Mouse (Mus musculus) forebrain, postnatal 0 days (tissue): Measurements from ENCODE around the gene Zdhhc7. TPM values are rescaled to one million over a fixed set of nuclear protein-coding genes. Genes with fewer than 3 reads are reported as not detected.

Experiments
- ATAC-seq: fragments of 200-750 bp; cut with Nextera tagmentation; 2 replicates; pipeline ENCODE4 v1.8.0; 2017; ENCODE audit warnings: mild to moderate bottlenecking, moderate library complexity
- DNase-seq: peaks from one replicate; pipeline ENCODE4 v3.0.0-alpha.2; 2015
- H3K27ac ChIP-seq: fragments of 300-500 bp; sonication (generic); 2 replicates; pipeline ENCODE4 v1.5.1; 2014; ENCODE audit warnings: low read depth, mild to moderate bottlenecking, antibody characterized with exemption, low read length, moderate library complexity, mixed read lengths
- H3K27me3 ChIP-seq: fragments of 300-500 bp; sonication (generic); 2 replicates; pipeline ENCODE4 v1.6.1; 2014; ENCODE audit warnings: mild to moderate bottlenecking, low read length, mixed read lengths; ENCODE audit not compliant: insufficient read depth
- H3K36me3 ChIP-seq: fragments of 300-500 bp; sonication (generic); 2 replicates; pipeline ENCODE4 v1.6.1; 2014; ENCODE audit warnings: mild to moderate bottlenecking, moderate library complexity; ENCODE audit not compliant: insufficient read depth
- H3K4me1 ChIP-seq: fragments of 300-500 bp; sonication (generic); 2 replicates; pipeline ENCODE4 v1.6.1; 2014; ENCODE audit warnings: antibody characterized with exemption; ENCODE audit not compliant: insufficient read depth
- H3K4me2 ChIP-seq: fragments of 300-500 bp; sonication (generic); 2 replicates; pipeline ENCODE4 v1.6.1; 2014; ENCODE audit warnings: low read depth, mild to moderate bottlenecking, moderate library complexity
- H3K4me3 ChIP-seq: fragments of 300-500 bp; sonication (generic); 2 replicates; pipeline ENCODE4 v1.5.1; 2014; ENCODE audit warnings: low read depth, low read length, mixed read lengths
- H3K9ac ChIP-seq: fragments of 300-500 bp; sonication (generic); 2 replicates; pipeline ENCODE4 v1.6.1; 2014; ENCODE audit warnings: mild to moderate bottlenecking
- H3K9me3 ChIP-seq: fragments of 300-500 bp; sonication (generic); 2 replicates; pipeline ENCODE4 v1.6.1; 2016; ENCODE audit warnings: low read length
- CTCF ChIP-seq: sonication (generic); IDR thresholded peaks from 2 replicates; pipeline ENCODE4 v1.5.1; 2016; ENCODE audit warnings: antibody characterized with exemption, control low read depth, low read depth
- WGBS: fragments of 180-500 bp; shearing (Covaris S2); extraction: QIAGEN DNeasy Blood & Tissue Kit; methylation state at CpG from one replicate; pipeline ENCODE4 v1.1.7; 2014; 5-methylcytosine and 5-hydroxymethylcytosine counted together
- polyA plus RNA-seq: library from polyadenylated mRNA; unstranded; fragments of >200 nt; fragmentation: Nextera tagmentation; extraction: Ambion mirVana; gene quantifications from 2 replicates; pipeline ENCODE4 v1.2.1, GENCODE M21; 2015
- total RNA-seq: library from RNA; depleted of rRNA; stranded (reverse); fragments of >200 nt; gene quantifications from 2 replicates; pipeline ENCODE4 v1.2.3, GENCODE M21; 2014

Zdhhc7 gene
- total and polyA plus RNA-seq, 2 experiments from 2014 or later, result 25.3 to 37.6 TPM

- Histone ChIP-seq H3K4me3 (no peak overlapping the region), H3K36me3 (no peaks in the 10 kb centered on the region), H3K27ac (no peak overlapping the region), H3K9ac (no peak overlapping the region), H3K4me2 (no peak overlapping the region), H3K9me3 (no peaks in the 10 kb centered on the region), H3K4me1 (peaks cover 12% of the 10 kb centered on the region), H3K27me3 (no peaks in the 10 kb centered on the region)
- 70% methylated on average over 9 of the region's 9 CpGs for WGBS
- ATAC-seq, result no peak
- no peak for DNase-seq
- TF ChIP-seq CTCF, result no peak
These were observed 3.5 kb upstream of the Zdhhc7 start for GRCm38 (mm10) chr8:120104721-120105272.

GRCm38 (mm10) chr8:120103916-120104315 lies 2.6 kb upstream of the Zdhhc7 start:
- DNase-seq (no peak), ATAC-seq (no peak)
- no peaks in the 10 kb centered on the region for H3K36me3 ChIP-seq
- no peak overlapping the region for H3K4me3 ChIP-seq
- TF ChIP-seq CTCF, result no peak
- 85% methylated on average over 9 of the region's 9 CpGs for WGBS
- H3K4me1 ChIP-seq, result peaks cover 12% of the 10 kb centered on the region
- no peak overlapping the region for H3K27ac ChIP-seq
- no peaks in the 10 kb centered on the region for H3K27me3 ChIP-seq
- no peak overlapping the region for H3K9ac ChIP-seq
- no peaks in the 10 kb centered on the region for H3K9me3 ChIP-seq
- no peak overlapping the region for H3K4me2 ChIP-seq

- H3K27ac ChIP-seq, result peak overlapping the region; percentile 94
- H3K9ac ChIP-seq, result peak overlapping the region; percentile 89
- ATAC-seq (no peak), DNase-seq (no peak)
- WGBS, result 5% methylated on average over 25 of the region's 25 CpGs
- TF ChIP-seq CTCF, result no peak
- H3K4me2 ChIP-seq, result peak overlapping the region; percentile 97
- H3K4me3 ChIP-seq, result peak overlapping the region; percentile 84
- H3K27me3 ChIP-seq, result no peaks in the 10 kb centered on the region
- peaks cover 12% of the 10 kb centered on the region for H3K4me1 ChIP-seq
- H3K9me3 ChIP-seq, result no peaks in the 10 kb centered on the region
- H3K36me3 ChIP-seq, result no peaks in the 10 kb centered on the region
These were observed 754 bp downstream of the Zdhhc7 start for GRCm38 (mm10) chr8:120100388-120101067.

GRCm38 (mm10) chr8:120096486-120096885 lies 4.8 kb downstream of the Zdhhc7 start:
- TF ChIP-seq CTCF, result no peak
- no peaks in the 10 kb centered on the region for H3K27me3 ChIP-seq
- WGBS, result 85% methylated on average over 2 of the region's 2 CpGs
- no peaks in the 10 kb centered on the region for H3K9me3 ChIP-seq
- no peak for ATAC-seq
- H3K27ac ChIP-seq, result no peak overlapping the region
- H3K4me1 ChIP-seq, result peaks cover 4% of the 10 kb centered on the region
- H3K4me2 ChIP-seq, result no peak overlapping the region
- H3K36me3 ChIP-seq, result peaks cover 21% of the 10 kb centered on the region
- no peak overlapping the region for H3K4me3 ChIP-seq
- H3K9ac ChIP-seq, result no peak overlapping the region
- no peak for DNase-seq

- ATAC-seq (no peak), DNase-seq (no peak)
- Histone ChIP-seq H3K4me2 (no peak overlapping the region), H3K4me3 (no peak overlapping the region), H3K36me3 (peaks cover 35% of the 10 kb centered on the region), H3K9me3 (no peaks in the 10 kb centered on the region), H3K27me3 (no peaks in the 10 kb centered on the region), H3K4me1 (no peaks in the 10 kb centered on the region), H3K9ac (no peak overlapping the region), H3K27ac (no peak overlapping the region)
- WGBS, result 87% methylated on average over 10 of the region's 10 CpGs
- no peak for TF ChIP-seq CTCF
These were observed 6.5 kb downstream of the Zdhhc7 start for GRCm38 (mm10) chr8:120094801-120095200.

- no peak overlapping the region for H3K4me2 ChIP-seq
- H3K27ac ChIP-seq, result no peak overlapping the region
- no peak for DNase-seq
- H3K9me3 ChIP-seq, result no peaks in the 10 kb centered on the region
- peaks cover 40% of the 10 kb centered on the region for H3K36me3 ChIP-seq
- 100% methylated on average over 3 of the region's 3 CpGs for WGBS
- no peak for TF ChIP-seq CTCF
- H3K9ac ChIP-seq, result no peak overlapping the region
- no peak for ATAC-seq
- H3K27me3 ChIP-seq, result no peaks in the 10 kb centered on the region
- no peak overlapping the region for H3K4me3 ChIP-seq
- no peaks in the 10 kb centered on the region for H3K4me1 ChIP-seq
These were observed 8.2 kb downstream of the Zdhhc7 start for GRCm38 (mm10) chr8:120093103-120093502.

- TF ChIP-seq CTCF, result no peak
- peaks cover 60% of the 10 kb centered on the region for H3K36me3 ChIP-seq
- ATAC-seq (no peak), DNase-seq (no peak)
- H3K27me3 ChIP-seq, result no peaks in the 10 kb centered on the region
- H3K4me2 ChIP-seq, result no peak overlapping the region
- H3K9me3 ChIP-seq, result no peaks in the 10 kb centered on the region
- WGBS, result 90% methylated on average over 3 of the region's 3 CpGs
- H3K4me3 ChIP-seq, result no peak overlapping the region
- H3K9ac ChIP-seq, result no peak overlapping the region
- no peak overlapping the region for H3K27ac ChIP-seq
- no peaks in the 10 kb centered on the region for H3K4me1 ChIP-seq
These were observed 10.2 kb downstream of the Zdhhc7 start for GRCm38 (mm10) chr8:120091032-120091431.
